Mouse (Mus musculus) adrenal gland, postnatal 14 days (tissue): Measurements from ENCODE around the gene Sesn3. TPM values are rescaled to one million over a fixed set of nuclear protein-coding genes. Genes with fewer than 3 reads are reported as not detected.

Experiments
- DNase-seq: peaks from one replicate; pipeline ENCODE4 v3.0.0; 2021; ENCODE audit warnings: mixed read lengths
- total RNA-seq: library from RNA; stranded (reverse); gene quantifications from 2 replicates; pipeline ENCODE4 v1.2.3, GENCODE M21; 2021

Sesn3 gene
- total RNA-seq, 1 experiment from 2014 or later = 45.3 TPM

GRCm38 (mm10) chr9:14352337-14352736 is 77.5 kb downstream of the Sesn3 start:
- DNase-seq = no peak

GRCm38 (mm10) chr9:14354852-14355251 is 80.0 kb downstream of the Sesn3 start:
- DNase-seq = no peak

- DNase-seq = no peak
Measured at GRCm38 (mm10) chr9:14357033-14357432, 82.2 kb downstream of the Sesn3 start.

- no peak for DNase-seq
Measured at GRCm38 (mm10) chr9:14362068-14362768, 87.4 kb downstream of the Sesn3 start.

- peak; percentile 45 for DNase-seq
Measured at GRCm38 (mm10) chr9:14363540-14363939, 88.7 kb downstream of the Sesn3 start.

- no peak for DNase-seq
Measured at GRCm38 (mm10) chr9:14364719-14365118, 89.9 kb downstream of the Sesn3 start.

- DNase-seq = peak; percentile 55
Measured at GRCm38 (mm10) chr9:14365481-14366125, 90.7 kb downstream of the Sesn3 start.

- no peak for DNase-seq
Measured at GRCm38 (mm10) chr9:14367850-14368249, 93.0 kb downstream of the Sesn3 start.

- DNase-seq = no peak
Measured at GRCm38 (mm10) chr9:14369271-14369670, 94.4 kb downstream of the Sesn3 start.

GRCm38 (mm10) chr9:14372440-14372839 is 97.6 kb downstream of the Sesn3 start:
- no peak for DNase-seq

GRCm38 (mm10) chr9:14376149-14376548 is 101.3 kb downstream of the Sesn3 start:
- no peak for DNase-seq

- DNase-seq = peak; percentile 53
Measured at GRCm38 (mm10) chr9:14378151-14378550, 103.3 kb downstream of the Sesn3 start.

GRCm38 (mm10) chr9:14379769-14380385 is 105.0 kb downstream of the Sesn3 start:
- no peak for DNase-seq

GRCm38 (mm10) chr9:14380386-14381285 is 105.8 kb downstream of the Sesn3 start:
- DNase-seq = peak; percentile 92

GRCm38 (mm10) chr9:14381353-14382055 is 106.6 kb downstream of the Sesn3 start, which contains the start of gene Endod1:
Gene Endod1 (minus strand): TSS chr9:14381507.
- peak; percentile 30 for DNase-seq

GRCm38 (mm10) chr9:14382256-14382791 is 107.5 kb downstream of the Sesn3 start:
- no peak for DNase-seq

Other genes starting within 250 kb of the Sesn3 start
- 13.8 and 15.7 TPM in 2 replicates for gene Endod1, start 106.4 kb downstream of the Sesn3 start, total RNA-seq
- 0.30 and 0.34 TPM in 2 replicates for gene Kdm4d, start 225.4 kb downstream of the Sesn3 start, total RNA-seq
- 124 TPM in 2 replicates for gene Cwc15, start 225.6 kb downstream of the Sesn3 start, total RNA-seq